Mouse (Mus musculus) lung, postnatal 4 days (tissue): ENCODE results near the gene Krtap17-1.

Experiments
- DNase-seq, 2 experiments: peaks; one replicate each; pipeline ENCODE4 v3.0.0; 2021

Gene Krtap17-1

GRCm38 (mm10) chr11:99993620-99994383, at the start of gene Krtap17-1:
Gene Krtap17-1, minus strand, starts transcription at chr11:99993994.
- DNase-seq = peak in 1 of 2 experiments; percentile 8

- DNase-seq = no peak
Measured at GRCm38 (mm10) chr11:100041454-100041853, 47.7 kb upstream of the Krtap17-1 start, which contains the start of gene Krt34. Gene Krt34, minus strand, starts transcription at chr11:100041554.

- DNase-seq = no peak
Measured at GRCm38 (mm10) chr11:100029768-100030167, 36.0 kb upstream of the Krtap17-1 start, which contains the start of gene Krt33b. Gene Krt33b, minus strand, starts transcription at chr11:100029868.

GRCm38 (mm10) chr11:100021438-100021837, 27.6 kb upstream of the Krtap17-1 start:
- DNase-seq = no peak

- no peak for DNase-seq
Measured at GRCm38 (mm10) chr11:100019466-100019865, 25.7 kb upstream of the Krtap17-1 start.

GRCm38 (mm10) chr11:100016112-100016511, 22.3 kb upstream of the Krtap17-1 start, which contains the start of gene Krt33a:
Gene Krt33a, minus strand, starts transcription at chr11:100016212.
- DNase-seq = no peak

- peak; percentile 39 to 48 for DNase-seq
Measured at GRCm38 (mm10) chr11:100013691-100014171, 19.9 kb upstream of the Krtap17-1 start.

- DNase-seq = no peak
Measured at GRCm38 (mm10) chr11:100010682-100011081, 16.9 kb upstream of the Krtap17-1 start.

GRCm38 (mm10) chr11:100008336-100008735, 14.5 kb upstream of the Krtap17-1 start:
- no peak for DNase-seq

- no peak for DNase-seq
Measured at GRCm38 (mm10) chr11:100006624-100007023, 12.8 kb upstream of the Krtap17-1 start.

- DNase-seq = no peak
Measured at GRCm38 (mm10) chr11:100005905-100006304, 12.1 kb upstream of the Krtap17-1 start.

GRCm38 (mm10) chr11:100004846-100005245, 11.1 kb upstream of the Krtap17-1 start:
- peak; percentile 43 to 64 for DNase-seq

- DNase-seq = no peak
Measured at GRCm38 (mm10) chr11:99999091-99999490, 5.3 kb upstream of the Krtap17-1 start.

- peak; percentile 10 to 31 for DNase-seq
Measured at GRCm38 (mm10) chr11:99994384-99994661, 529 bp upstream of the Krtap17-1 start.

- no peak for DNase-seq
Measured at GRCm38 (mm10) chr11:99990571-99990970, 3.2 kb downstream of the Krtap17-1 start.

GRCm38 (mm10) chr11:99989881-99990405, 3.9 kb downstream of the Krtap17-1 start:
- no peak for DNase-seq

GRCm38 (mm10) chr11:99988530-99988929, 5.3 kb downstream of the Krtap17-1 start:
- DNase-seq = no peak

GRCm38 (mm10) chr11:99986180-99986647, 7.6 kb downstream of the Krtap17-1 start, which contains the start of gene Krtap16-1:
Gene Krtap16-1, minus strand, starts transcription at chr11:99986597.
- no peak for DNase-seq

- DNase-seq = no peak
Measured at GRCm38 (mm10) chr11:99985291-99986092, 8.3 kb downstream of the Krtap17-1 start.

- no peak for DNase-seq
Measured at GRCm38 (mm10) chr11:99983442-99983841, 10.4 kb downstream of the Krtap17-1 start.

GRCm38 (mm10) chr11:99982731-99983130, 11.1 kb downstream of the Krtap17-1 start:
- DNase-seq = no peak

GRCm38 (mm10) chr11:99978953-99979352, 14.8 kb downstream of the Krtap17-1 start, which contains the start of gene Krtap29-1:
Gene Krtap29-1, minus strand, starts transcription at chr11:99979053.
- no peak for DNase-seq

- no peak for DNase-seq
Measured at GRCm38 (mm10) chr11:99965961-99966360, 27.8 kb downstream of the Krtap17-1 start.
